Mouse (Mus musculus): ENCODE results near the gene Sox18. TPM values are rescaled to one million over a fixed set of nuclear protein-coding genes. Genes with fewer than 3 reads are reported as not detected.
A peak's percentile ranks its signal among the peaks of the same experiment; 100 is the strongest.

Sox18 gene
- polyA plus RNA-seq, 1 experiment, result 16.8 TPM

GRCm38 (mm10) chr2:181696801-181697420, 25.5 kb upstream of the Sox18 start:
- Histone ChIP-seq H3K4me3 (ENCODE audit: insufficient read depth, low read length) (no peak overlapping the region), H3K27ac (ENCODE audit: insufficient read depth, low read length) (no peak overlapping the region), H3K4me1 (ENCODE audit: control insufficient read depth, insufficient read depth, low read length) (no peaks in the 10 kb centered on the region; the same call in 1 of the 2 replicates)
- TF ChIP-seq CTCF (IDR thresholded peaks at IDR 0.05; ENCODE audit: extremely low read depth, insufficient read depth, low read length) (no peak), POLR2A (IDR thresholded peaks at IDR 0.05; ENCODE audit: extremely low read depth, insufficient read depth, low read length) (no peak)

- Histone ChIP-seq H3K27ac (ENCODE audit: insufficient read depth, low read length) (no peak overlapping the region), H3K4me1 (ENCODE audit: control insufficient read depth, insufficient read depth, low read length) (no peaks in the 10 kb centered on the region; the same call in 1 of the 2 replicates), H3K4me3 (ENCODE audit: insufficient read depth, low read length) (no peak overlapping the region)
- TF ChIP-seq CTCF (IDR thresholded peaks at IDR 0.05; ENCODE audit: extremely low read depth, insufficient read depth, low read length), result no peak
- TF ChIP-seq POLR2A (IDR thresholded peaks at IDR 0.05; ENCODE audit: extremely low read depth, insufficient read depth, low read length), result no peak
Observed at GRCm38 (mm10) chr2:181695776-181696175, 24.3 kb upstream of the Sox18 start.

GRCm38 (mm10) chr2:181694581-181694980, 23.1 kb upstream of the Sox18 start:
- no peak overlapping the region for H3K27ac ChIP-seq (ENCODE audit: insufficient read depth, low read length)
- no peaks in the 10 kb centered on the region; the same call in 1 of the 2 replicates for H3K4me1 ChIP-seq (ENCODE audit: control insufficient read depth, insufficient read depth, low read length)
- no peak overlapping the region; the same call in 1 of the 2 replicates for H3K4me3 ChIP-seq (ENCODE audit: insufficient read depth, low read length)
- TF ChIP-seq CTCF (IDR thresholded peaks at IDR 0.05; ENCODE audit: extremely low read depth, insufficient read depth, low read length), result no peak
- TF ChIP-seq POLR2A (IDR thresholded peaks at IDR 0.05; ENCODE audit: extremely low read depth, insufficient read depth, low read length), result no peak

GRCm38 (mm10) chr2:181693339-181694280, 22.2 kb upstream of the Sox18 start, which contains the start of gene Rgs19:
Gene Rgs19, minus strand, starts transcription at chr2:181693977.
- peaks cover 2% of the 10 kb centered on the region; the same call in 1 of the 2 replicates for H3K4me1 ChIP-seq (ENCODE audit: control insufficient read depth, insufficient read depth, low read length)
- TF ChIP-seq POLR2A (IDR thresholded peaks at IDR 0.05; ENCODE audit: extremely low read depth, insufficient read depth, low read length), result peak; percentile 58; the same call in 1 of the 2 replicates
- no peak for TF ChIP-seq CTCF (IDR thresholded peaks at IDR 0.05; ENCODE audit: extremely low read depth, insufficient read depth, low read length)
- H3K4me3 ChIP-seq (ENCODE audit: insufficient read depth, low read length), result peak within 1 kb of the TSS; percentile 93
- peak within 1 kb of the TSS; percentile 20 for H3K27ac ChIP-seq (ENCODE audit: insufficient read depth, low read length)

GRCm38 (mm10) chr2:181692304-181692703, 20.9 kb upstream of the Sox18 start:
- Histone ChIP-seq H3K27ac (ENCODE audit: insufficient read depth, low read length) (no peak overlapping the region), H3K4me3 (ENCODE audit: insufficient read depth, low read length) (0 out of 2 replicates have a peak overlapping the region, but pooled peaks have one; percentile 93), H3K4me1 (ENCODE audit: control insufficient read depth, insufficient read depth, low read length) (peaks cover 2% of the 10 kb centered on the region; the same call in 1 of the 2 replicates)
- TF ChIP-seq POLR2A (IDR thresholded peaks at IDR 0.05; ENCODE audit: extremely low read depth, insufficient read depth, low read length) (no peak), CTCF (IDR thresholded peaks at IDR 0.05; ENCODE audit: extremely low read depth, insufficient read depth, low read length) (no peak)

- TF ChIP-seq POLR2A (IDR thresholded peaks at IDR 0.05; ENCODE audit: extremely low read depth, insufficient read depth, low read length), result no peak
Observed at GRCm38 (mm10) chr2:181691571-181691970, 20.1 kb upstream of the Sox18 start.

GRCm38 (mm10) chr2:181691083-181691482, 19.6 kb upstream of the Sox18 start:
- Histone ChIP-seq H3K4me1 (ENCODE audit: control insufficient read depth, insufficient read depth, low read length) (peaks cover 2% of the 10 kb centered on the region; the same call in 1 of the 2 replicates), H3K27ac (ENCODE audit: insufficient read depth, low read length) (no peak overlapping the region), H3K4me3 (ENCODE audit: insufficient read depth, low read length) (no peak overlapping the region)
- no peak for TF ChIP-seq POLR2A (IDR thresholded peaks at IDR 0.05; ENCODE audit: extremely low read depth, insufficient read depth, low read length)
- no peak for TF ChIP-seq CTCF (IDR thresholded peaks at IDR 0.05; ENCODE audit: extremely low read depth, insufficient read depth, low read length)

More at GRCm38 (mm10) chr2:181691571-181691970, 20.1 kb upstream of the Sox18 start:
- Histone ChIP-seq H3K4me3 (ENCODE audit: insufficient read depth, low read length) (no peak overlapping the region), H3K4me1 (ENCODE audit: control insufficient read depth, insufficient read depth, low read length) (peaks cover 2% of the 10 kb centered on the region; the same call in 1 of the 2 replicates), H3K27ac (ENCODE audit: insufficient read depth, low read length) (no peak overlapping the region)

- Histone ChIP-seq H3K4me1 (ENCODE audit: control insufficient read depth, insufficient read depth, low read length) (peaks cover 2% of the 10 kb centered on the region; the same call in 1 of the 2 replicates), H3K27ac (ENCODE audit: insufficient read depth, low read length) (no peak overlapping the region), H3K4me3 (ENCODE audit: insufficient read depth, low read length) (no peak overlapping the region)
- TF ChIP-seq CTCF (IDR thresholded peaks at IDR 0.05; ENCODE audit: extremely low read depth, insufficient read depth, low read length) (no peak), POLR2A (IDR thresholded peaks at IDR 0.05; ENCODE audit: extremely low read depth, insufficient read depth, low read length) (0 out of 2 replicates have a peak, but pooled peaks have one; percentile 9)
Observed at GRCm38 (mm10) chr2:181689466-181690160, 18.2 kb upstream of the Sox18 start.

- Histone ChIP-seq H3K27ac (ENCODE audit: insufficient read depth, low read length) (no peak overlapping the region), H3K4me3 (ENCODE audit: insufficient read depth, low read length) (no peak overlapping the region), H3K4me1 (ENCODE audit: control insufficient read depth, insufficient read depth, low read length) (peaks cover 2% of the 10 kb centered on the region; the same call in 1 of the 2 replicates)
- TF ChIP-seq CTCF (IDR thresholded peaks at IDR 0.05; ENCODE audit: extremely low read depth, insufficient read depth, low read length) (no peak), POLR2A (IDR thresholded peaks at IDR 0.05; ENCODE audit: extremely low read depth, insufficient read depth, low read length) (no peak)
Observed at GRCm38 (mm10) chr2:181687586-181687985, 16.1 kb upstream of the Sox18 start.

Measured in cortical plate, adult 2 months (tissue).